Mouse (Mus musculus) lung, postnatal 0 days (tissue): ENCODE data around the gene Cntrob.

Source experiments
- CTCF ChIP-seq: IDR thresholded peaks from 2 replicates; pipeline ENCODE4 v1.5.1; 2016; ENCODE audit warnings: antibody characterized with exemption, mild to moderate bottlenecking
- EP300 ChIP-seq: IDR thresholded peaks from 2 replicates; pipeline ENCODE4 v1.6.1; 2016; ENCODE audit warnings: antibody characterized with exemption, mild to moderate bottlenecking, control low read depth

DNA sequence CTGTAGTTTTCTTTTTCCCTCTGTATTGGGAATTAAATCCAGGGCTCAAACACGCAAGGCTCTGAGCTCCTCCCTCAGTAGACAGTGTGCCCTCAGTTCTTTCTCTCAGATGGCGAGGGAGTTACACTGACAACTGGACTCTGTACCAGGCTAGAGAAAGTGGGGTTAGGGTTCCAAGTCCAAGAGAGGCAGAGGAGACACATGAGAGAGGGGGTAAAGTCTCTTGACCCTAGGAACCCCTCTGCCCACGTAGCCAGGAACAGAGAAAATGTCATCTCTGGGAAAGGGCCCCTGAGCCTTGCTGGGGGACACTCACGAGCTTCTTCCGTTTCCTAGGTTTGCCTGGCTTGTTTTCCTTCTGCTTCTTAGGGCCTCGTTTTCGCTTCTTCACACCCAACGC is 40.8 kb upstream of the Cntrob start:
- TF ChIP-seq CTCF (no peak), EP300 (no peak)
